Mouse (Mus musculus) hematopoietic stem cell, adult 5-6 weeks (primary cell): ENCODE data around the gene Opn4. TPM values are rescaled to one million over a fixed set of nuclear protein-coding genes. Genes with fewer than 3 reads are reported as not detected.

Source experiments
- ATAC-seq, 2 experiments: fragments of 125-278 bp in 1 of 2; replicated peaks in 1 of 2; 2 replicates each; pipeline ENCODE4 v1.8.0; 2016 to 2017; ENCODE audit warnings: inconsistent platforms in 2 of 2, mild to moderate bottlenecking in 2 of 2, moderate number of reproducible peaks in 2 of 2, low read depth in 1 of 2, moderate TSS enrichment in 1 of 2; ENCODE audit not compliant: low FRiP score in 2 of 2, poor library complexity in 2 of 2, severe bottlenecking in 2 of 2, insufficient read depth in 1 of 2, low TSS enrichment in 1 of 2
- total RNA-seq: library from RNA; stranded (forward); fragments of 172-1452, 232-1000 nt; gene quantifications from 2 replicates; pipeline ENCODE4 v1.2.3, GENCODE M21; 2017

Gene Opn4
- total RNA-seq, 1 experiment from 2014 or later, result not detected

- no peak for ATAC-seq
Measured at GRCm38 (mm10) chr14:34570903-34571302, 29.0 kb downstream of the Opn4 start.

GRCm38 (mm10) chr14:34570294-34570693 is 29.6 kb downstream of the Opn4 start:
- peak; percentile 66 to 71 for ATAC-seq

- no peak for ATAC-seq
Measured at GRCm38 (mm10) chr14:34569534-34570194, 30.3 kb downstream of the Opn4 start.

- no peak for ATAC-seq
Measured at GRCm38 (mm10) chr14:34568626-34569025, 31.3 kb downstream of the Opn4 start.

- no peak for ATAC-seq
Measured at GRCm38 (mm10) chr14:34567697-34568096, 32.2 kb downstream of the Opn4 start.

GRCm38 (mm10) chr14:34566530-34566929 is 33.4 kb downstream of the Opn4 start:
- no peak for ATAC-seq

GRCm38 (mm10) chr14:34565711-34566110 is 34.2 kb downstream of the Opn4 start:
- ATAC-seq, result no peak

- ATAC-seq, result no peak
Measured at GRCm38 (mm10) chr14:34564646-34565045, 35.3 kb downstream of the Opn4 start.

GRCm38 (mm10) chr14:34562393-34562792 is 37.5 kb downstream of the Opn4 start:
- peak; percentile 58 to 78 for ATAC-seq

- no peak for ATAC-seq
Measured at GRCm38 (mm10) chr14:34561647-34562046, 38.3 kb downstream of the Opn4 start.

- no peak for ATAC-seq
Measured at GRCm38 (mm10) chr14:34558947-34559346, 41.0 kb downstream of the Opn4 start.

- no peak for ATAC-seq
Measured at GRCm38 (mm10) chr14:34555211-34555610, 44.7 kb downstream of the Opn4 start.

- ATAC-seq, result no peak
Measured at GRCm38 (mm10) chr14:34554047-34554446, 45.9 kb downstream of the Opn4 start.

- no peak for ATAC-seq
Measured at GRCm38 (mm10) chr14:34553470-34553869, 46.5 kb downstream of the Opn4 start.

- no peak for ATAC-seq
Measured at GRCm38 (mm10) chr14:34552226-34552625, 47.7 kb downstream of the Opn4 start.

- peak; percentile 75 to 89 for ATAC-seq
Measured at GRCm38 (mm10) chr14:34549004-34549671, 50.8 kb downstream of the Opn4 start.

- peak; percentile 42 to 54; a peak in 3 of 4 replicates for ATAC-seq
Measured at GRCm38 (mm10) chr14:34548391-34549001, 51.4 kb downstream of the Opn4 start.

GRCm38 (mm10) chr14:34544545-34544944 is 55.4 kb downstream of the Opn4 start:
- no peak for ATAC-seq
